Mouse (Mus musculus): Measurements from ENCODE around the gene Cmc4. TPM values are rescaled to one million over a fixed set of nuclear protein-coding genes. Genes with fewer than 3 reads are reported as not detected.

The Cmc4 gene
- polyA plus RNA-seq, 1 experiment, result 14.2 TPM

GRCm38 (mm10) chrX:75376815-75377214 is 39.6 kb downstream of the Cmc4 start:
- TF ChIP-seq CTCF (IDR thresholded peaks at IDR 0.05; ENCODE audit: extremely low read depth, insufficient read depth, low read length) (no peak), POLR2A (IDR thresholded peaks at IDR 0.05; ENCODE audit: extremely low read depth, insufficient read depth, low read length) (no peak)
- no peak overlapping the region for H3K27ac ChIP-seq (ENCODE audit: insufficient read depth, low read length)
- no peak overlapping the region for H3K4me3 ChIP-seq (ENCODE audit: insufficient read depth, low read length)

GRCm38 (mm10) chrX:75372666-75373425 is 43.5 kb downstream of the Cmc4 start:
- no peak overlapping the region for H3K4me3 ChIP-seq (ENCODE audit: insufficient read depth, low read length)
- no peak for TF ChIP-seq CTCF (IDR thresholded peaks at IDR 0.05; ENCODE audit: extremely low read depth, insufficient read depth, low read length)
- TF ChIP-seq POLR2A (IDR thresholded peaks at IDR 0.05; ENCODE audit: extremely low read depth, insufficient read depth, low read length), result no peak
- H3K4me1 ChIP-seq (ENCODE audit: control insufficient read depth, insufficient read depth, low read length), result no peaks in the 10 kb centered on the region
- no peak overlapping the region for H3K27ac ChIP-seq (ENCODE audit: insufficient read depth, low read length)

More at GRCm38 (mm10) chrX:75376815-75377214, 39.6 kb downstream of the Cmc4 start:
- H3K4me1 ChIP-seq (ENCODE audit: control insufficient read depth, insufficient read depth, low read length), result no peaks in the 10 kb centered on the region

GRCm38 (mm10) chrX:75370197-75370596 is 46.2 kb downstream of the Cmc4 start:
- Histone ChIP-seq H3K4me3 (ENCODE audit: insufficient read depth, low read length) (no peak overlapping the region), H3K4me1 (ENCODE audit: control insufficient read depth, insufficient read depth, low read length) (no peaks in the 10 kb centered on the region), H3K27ac (ENCODE audit: insufficient read depth, low read length) (no peak overlapping the region)
- TF ChIP-seq POLR2A (IDR thresholded peaks at IDR 0.05; ENCODE audit: extremely low read depth, insufficient read depth, low read length) (no peak), CTCF (IDR thresholded peaks at IDR 0.05; ENCODE audit: extremely low read depth, insufficient read depth, low read length) (no peak)

Other genes with a start within 250 kb of the Cmc4 start
- gene Fundc2, start 34.2 kb downstream of the Cmc4 start, polyA plus RNA-seq (2012; rRNA removed), result 25.8 and 27.5 TPM in 2 replicates
- gene F8, start 34.0 kb downstream of the Cmc4 start, polyA plus RNA-seq (2012; rRNA removed), result 0.79 and 0.85 TPM in 2 replicates
- gene Mtcp1, start within 50 bp of the Cmc4 start, polyA plus RNA-seq (2012; rRNA removed), result 6.3 TPM in 2 replicates
- 20.7 and 22.0 TPM in 2 replicates for gene Brcc3, start within 50 bp of the Cmc4 start, polyA plus RNA-seq (2012; rRNA removed)
- gene Vbp1, start 97.7 kb upstream of the Cmc4 start, polyA plus RNA-seq (2012; rRNA removed), result 56.7 and 57.7 TPM in 2 replicates
- 20.1 and 21.5 TPM in 2 replicates for gene Rab39b, start 161.6 kb upstream of the Cmc4 start, polyA plus RNA-seq (2012; rRNA removed)